In the genomic region with DNA sequence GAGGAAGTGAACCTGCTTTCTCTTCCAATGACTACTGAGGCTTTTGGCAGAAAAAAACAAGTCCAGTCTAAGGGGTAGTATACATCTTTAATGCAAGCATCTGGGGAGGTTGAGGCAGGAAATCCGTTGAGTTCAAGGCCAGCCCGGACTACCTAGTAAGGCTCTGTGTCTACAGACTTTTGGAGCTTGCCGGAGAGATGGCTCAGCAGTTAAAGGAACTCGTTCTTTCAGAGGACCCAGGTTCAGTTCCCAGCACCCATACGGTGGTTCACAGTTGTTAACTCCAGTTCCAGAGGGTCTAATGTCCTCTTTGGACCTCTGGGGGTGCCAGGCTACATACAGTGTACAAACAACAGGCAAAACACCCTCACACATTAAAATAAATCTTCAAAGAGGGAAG, we compare ENCODE assay signal across 8 mouse cellular contexts. TPM values are rescaled to one million over a fixed set of nuclear protein-coding genes. Genes with fewer than 3 reads are reported as not detected.
DNase-seq lines count a peak whose midpoint lies in the region; ATAC-seq and TF ChIP-seq lines count a peak whose summit lies in the region.

No protein-coding gene starts in this region.

- H3K9me3 ChIP-seq in neural tube, embryonic 11.5 days (ENCODE audit: control insufficient read depth, low read length), result no peaks in the 10 kb centered on the region
- H3K9me3 ChIP-seq in limb, embryonic 14.5 days (ENCODE audit: control insufficient read depth, low read length), result no peaks in the 10 kb centered on the region
- H3K9me3 ChIP-seq in stomach, embryonic 15.5 days, result no peaks in the 10 kb centered on the region

- H3K36me3 ChIP-seq in neural tube, embryonic 11.5 days (ENCODE audit: control insufficient read depth, insufficient read depth, low read length), result no peaks in the 10 kb centered on the region
- H3K36me3 ChIP-seq in limb, embryonic 14.5 days (ENCODE audit: control insufficient read depth, insufficient read depth, low read length), result peaks cover 8% of the 10 kb centered on the region
- H3K36me3 ChIP-seq in stomach, embryonic 15.5 days, result 0 out of 2 replicates have a peak, but pooled peaks cover 9% of the 10 kb centered on the region

- H3K4me1 ChIP-seq in cerebellum, adult 2 months (ENCODE audit: control insufficient read depth, insufficient read depth, low read length), result peaks cover 12% of the 10 kb centered on the region
- peaks cover 12% of the 10 kb centered on the region for H3K4me1 ChIP-seq in neural tube, embryonic 11.5 days (ENCODE audit: control insufficient read depth, insufficient read depth, low read length)
- peaks cover 14% of the 10 kb centered on the region for H3K4me1 ChIP-seq in limb, embryonic 14.5 days (ENCODE audit: control insufficient read depth, insufficient read depth, low read length)
- peaks cover 20% of the 10 kb centered on the region for H3K4me1 ChIP-seq in stomach, embryonic 15.5 days

- H3K27me3 ChIP-seq in cerebellum, adult 2 months (ENCODE audit: control insufficient read depth, insufficient read depth, low read length), result no peaks in the 10 kb centered on the region
- no peaks in the 10 kb centered on the region for H3K27me3 ChIP-seq in neural tube, embryonic 11.5 days (ENCODE audit: control insufficient read depth, insufficient read depth, low read length)
- no peaks in the 10 kb centered on the region for H3K27me3 ChIP-seq in limb, embryonic 14.5 days (ENCODE audit: control insufficient read depth, insufficient read depth, low read length)
- H3K27me3 ChIP-seq in stomach, embryonic 15.5 days (replicated peaks), result no peaks in the 10 kb centered on the region

- WGBS in cerebellum, adult 2 months, result 96% methylated on average over 5 of the region's 5 CpGs
- WGBS in neural tube, embryonic 11.5 days, result 90% methylated on average over 5 of the region's 5 CpGs
- 94% methylated on average over 5 of the region's 5 CpGs for WGBS in limb, embryonic 14.5 days
- 93% methylated on average over 5 of the region's 5 CpGs for WGBS in stomach, embryonic 15.5 days

- H3K9ac ChIP-seq in neural tube, embryonic 11.5 days (ENCODE audit: low read length), result peak overlapping the region; percentile 79
- peak overlapping the region; percentile 77; the same call in 1 of the 2 replicates for H3K9ac ChIP-seq in limb, embryonic 14.5 days (ENCODE audit: low read depth, low read length, severe bottlenecking)
- peak overlapping the region; percentile 78; the same call in 1 of the 2 replicates for H3K9ac ChIP-seq in stomach, embryonic 15.5 days

- peak overlapping the region; percentile 60 for H3K4me2 ChIP-seq in neural tube, embryonic 11.5 days (ENCODE audit: low read depth)
- peak overlapping the region; percentile 87 for H3K4me2 ChIP-seq in limb, embryonic 14.5 days (replicated peaks; ENCODE audit: low read depth, low read length, severe bottlenecking)
- H3K4me2 ChIP-seq in stomach, embryonic 15.5 days, result peak overlapping the region; percentile 85

- ATAC-seq in neural tube, embryonic 11.5 days (ENCODE audit: insufficient read depth, low FRiP score, low TSS enrichment), result no peak
- ATAC-seq in limb, embryonic 14.5 days (ENCODE audit: low FRiP score, low read depth), result no peak
- no peak for ATAC-seq in stomach, embryonic 15.5 days (ENCODE audit: insufficient read depth, low FRiP score, low read depth)
- ATAC-seq in megakaryocyte-erythroid progenitor cell, adult 5-6 weeks (replicated peaks; ENCODE audit: low FRiP score, low TSS enrichment, poor library complexity, severe bottlenecking), result no peak

- peak overlapping the region; percentile 90 for H3K27ac ChIP-seq in cerebellum, adult 2 months (ENCODE audit: insufficient read depth, low read length)
- H3K27ac ChIP-seq in neural tube, embryonic 11.5 days (ENCODE audit: low read depth, low read length), result no peak overlapping the region; the same call in 1 of the 2 replicates
- H3K27ac ChIP-seq in limb, embryonic 14.5 days (replicated peaks; ENCODE audit: low read depth, low read length), result no peak overlapping the region
- peak overlapping the region; percentile 82; the same call in 1 of the 2 replicates for H3K27ac ChIP-seq in stomach, embryonic 15.5 days

- no peak for TF ChIP-seq POLR2A in cerebellum, adult 2 months (IDR thresholded peaks at IDR 0.05; ENCODE audit: borderline replicate concordance, insufficient read depth, low read length)
- TF ChIP-seq POLR2A in limb, embryonic 14.5 days (IDR thresholded peaks at IDR 0.05; ENCODE audit: borderline replicate concordance, extremely low read depth, insufficient read depth, insufficient read length), result no peak

- peak overlapping the region; percentile 62 for H3K4me3 ChIP-seq in cerebellum, adult 2 months (replicated peaks; ENCODE audit: insufficient read depth, low read depth, low read length)
- H3K4me3 ChIP-seq in neural tube, embryonic 11.5 days (ENCODE audit: low read depth, low read length), result peak overlapping the region; percentile 59
- H3K4me3 ChIP-seq in limb, embryonic 14.5 days (replicated peaks; ENCODE audit: low read length), result peak overlapping the region; percentile 69
- peak overlapping the region; percentile 76 for H3K4me3 ChIP-seq in stomach, embryonic 15.5 days (replicated peaks)

- TF ChIP-seq CTCF in cerebellum, adult 2 months (IDR thresholded peaks at IDR 0.05; ENCODE audit: borderline replicate concordance, insufficient read depth, low read depth, low read length), result no peak

- DNase-seq in cerebellum, adult 2 months, result peak in 1 of 2 experiments; percentile 26
- DNase-seq in cerebellum, adult 18-20 months, result no peak
- DNase-seq in neural tube, embryonic 11.5 days (ENCODE audit: low spot score), result no peak
- DNase-seq in neural tube, embryonic 10.5 days (ENCODE audit: extremely low spot score, low spot score), result no peak
- DNase-seq in limb, embryonic 14.5 days (ENCODE audit: low spot score), result no peak
- no peak for DNase-seq in cerebellum, postnatal 14 days

RNA-seq across cellular contexts. Expression of a gene that starts 0.9 kb away (rescaled TPM):
- polyA plus RNA-seq in cerebellum, adult 2 months (2012; rRNA removed), result 37.1 and 40.6 TPM in 2 replicates
- polyA plus RNA-seq in neural tube, embryonic 11.5 days (2014; fragmentation: Nextera tagmentation; extraction: Ambion mirVana), result 25.7 and 30.2 TPM in 2 replicates
- 28.6 and 35.5 TPM in 2 replicates for polyA plus RNA-seq in limb, embryonic 14.5 days (2012; rRNA removed)
- polyA plus RNA-seq in limb, embryonic 14.5 days (2014; fragmentation: Nextera tagmentation; extraction: Ambion mirVana), result 23.2 and 28.6 TPM in 2 replicates
- polyA plus RNA-seq in stomach, embryonic 15.5 days (2015; fragmentation: Nextera tagmentation; extraction: Ambion mirVana), result 25.0 and 29.5 TPM in 2 replicates
- 26.8 and 31.8 TPM in 2 replicates for total RNA-seq in megakaryocyte-erythroid progenitor cell, adult 5-6 weeks (2014; fragmentation: Nextera tagmentation)
- 14.6 and 18.7 TPM in 2 replicates for total RNA-seq in megakaryocyte-erythroid progenitor cell, adult 5-6 weeks (2017)

RNA-seq across cellular contexts. Expression of a gene that starts 4.0 kb away (rescaled TPM):
- 8.8 and 10.6 TPM in 2 replicates for polyA plus RNA-seq in cerebellum, adult 2 months (2012; rRNA removed)
- 2.6 and 4.5 TPM in 2 replicates for polyA plus RNA-seq in neural tube, embryonic 11.5 days (2014; fragmentation: Nextera tagmentation; extraction: Ambion mirVana)
- polyA plus RNA-seq in limb, embryonic 14.5 days (2012; rRNA removed), result 3.0 and 5.2 TPM in 2 replicates
- polyA plus RNA-seq in limb, embryonic 14.5 days (2014; fragmentation: Nextera tagmentation; extraction: Ambion mirVana), result 2.5 and 3.4 TPM in 2 replicates
- polyA plus RNA-seq in stomach, embryonic 15.5 days (2015; fragmentation: Nextera tagmentation; extraction: Ambion mirVana), result 1.7 and 2.4 TPM in 2 replicates
- not detected in 2 replicates for total RNA-seq in megakaryocyte-erythroid progenitor cell, adult 5-6 weeks (2014; fragmentation: Nextera tagmentation)
- total RNA-seq in megakaryocyte-erythroid progenitor cell, adult 5-6 weeks (2017), result 11.0 TPM in 1 of 2 replicates, not detected in the other

RNA-seq across cellular contexts. Expression of a gene that starts 5.7 kb away (rescaled TPM):
- 184 and 201 TPM in 2 replicates for polyA plus RNA-seq in cerebellum, adult 2 months (2012; rRNA removed)
- 65.9 and 69.4 TPM in 2 replicates for polyA plus RNA-seq in neural tube, embryonic 11.5 days (2014; fragmentation: Nextera tagmentation; extraction: Ambion mirVana)
- polyA plus RNA-seq in limb, embryonic 14.5 days (2012; rRNA removed), result 34.7 and 51.0 TPM in 2 replicates
- 42.8 and 45.7 TPM in 2 replicates for polyA plus RNA-seq in limb, embryonic 14.5 days (2014; fragmentation: Nextera tagmentation; extraction: Ambion mirVana)
- 46.5 and 48.5 TPM in 2 replicates for polyA plus RNA-seq in stomach, embryonic 15.5 days (2015; fragmentation: Nextera tagmentation; extraction: Ambion mirVana)
- total RNA-seq in megakaryocyte-erythroid progenitor cell, adult 5-6 weeks (2014; fragmentation: Nextera tagmentation), result 31.0 and 63.2 TPM in 2 replicates
- 26.9 and 54.5 TPM in 2 replicates for total RNA-seq in megakaryocyte-erythroid progenitor cell, adult 5-6 weeks (2017)

RNA-seq across cellular contexts. Expression of a gene that starts 17.6 kb away (rescaled TPM):
- 143 and 144 TPM in 2 replicates for polyA plus RNA-seq in cerebellum, adult 2 months (2012; rRNA removed)
- polyA plus RNA-seq in neural tube, embryonic 11.5 days (2014; fragmentation: Nextera tagmentation; extraction: Ambion mirVana), result 187 and 192 TPM in 2 replicates
- 166 and 179 TPM in 2 replicates for polyA plus RNA-seq in limb, embryonic 14.5 days (2012; rRNA removed)
- polyA plus RNA-seq in limb, embryonic 14.5 days (2014; fragmentation: Nextera tagmentation; extraction: Ambion mirVana), result 191 and 193 TPM in 2 replicates
- polyA plus RNA-seq in stomach, embryonic 15.5 days (2015; fragmentation: Nextera tagmentation; extraction: Ambion mirVana), result 194 and 200 TPM in 2 replicates
- 116 and 126 TPM in 2 replicates for total RNA-seq in megakaryocyte-erythroid progenitor cell, adult 5-6 weeks (2014; fragmentation: Nextera tagmentation)
- total RNA-seq in megakaryocyte-erythroid progenitor cell, adult 5-6 weeks (2017), result 89.9 and 120 TPM in 2 replicates

RNA-seq across cellular contexts. Expression of a gene that starts 17.6 kb away (rescaled TPM):
- polyA plus RNA-seq in cerebellum, adult 2 months (2012; rRNA removed), result 231 and 232 TPM in 2 replicates
- 274 and 291 TPM in 2 replicates for polyA plus RNA-seq in neural tube, embryonic 11.5 days (2014; fragmentation: Nextera tagmentation; extraction: Ambion mirVana)
- polyA plus RNA-seq in limb, embryonic 14.5 days (2012; rRNA removed), result 367 and 429 TPM in 2 replicates
- polyA plus RNA-seq in limb, embryonic 14.5 days (2014; fragmentation: Nextera tagmentation; extraction: Ambion mirVana), result 333 and 334 TPM in 2 replicates
- 263 and 265 TPM in 2 replicates for polyA plus RNA-seq in stomach, embryonic 15.5 days (2015; fragmentation: Nextera tagmentation; extraction: Ambion mirVana)
- 425 and 431 TPM in 2 replicates for total RNA-seq in megakaryocyte-erythroid progenitor cell, adult 5-6 weeks (2014; fragmentation: Nextera tagmentation)
- total RNA-seq in megakaryocyte-erythroid progenitor cell, adult 5-6 weeks (2017), result 323 and 412 TPM in 2 replicates

Comparison
In these comparisons a context has a peak if more than half of its experiments do, and no peak if none do; other contexts are left out.
1. H3K27ac ChIP-seq: peak in cerebellum, adult 2 months (single experiment) and stomach, embryonic 15.5 days (single experiment); none in neural tube, embryonic 11.5 days (single experiment) and limb, embryonic 14.5 days (single experiment).
2. Peak in every context shown above with its lines, with median percentiles within 50 percentile points of each other: H3K4me3 ChIP-seq, H3K4me2 ChIP-seq and H3K9ac ChIP-seq.